Mouse (Mus musculus): Measurements from ENCODE around the gene Vps13d. TPM values are rescaled to one million over a fixed set of nuclear protein-coding genes. Genes with fewer than 3 reads are reported as not detected.
A peak's percentile ranks its signal among the peaks of the same experiment; 100 is the strongest.
"Not testable (repeated sequence)": the region's sequence is repeated elsewhere in the genome, so short reads cannot be mapped to it uniquely, and the experiment has no call there.

Gene Vps13d
- polyA plus RNA-seq, 1 experiment from 2014 or later, result 6.6 TPM

DNA sequence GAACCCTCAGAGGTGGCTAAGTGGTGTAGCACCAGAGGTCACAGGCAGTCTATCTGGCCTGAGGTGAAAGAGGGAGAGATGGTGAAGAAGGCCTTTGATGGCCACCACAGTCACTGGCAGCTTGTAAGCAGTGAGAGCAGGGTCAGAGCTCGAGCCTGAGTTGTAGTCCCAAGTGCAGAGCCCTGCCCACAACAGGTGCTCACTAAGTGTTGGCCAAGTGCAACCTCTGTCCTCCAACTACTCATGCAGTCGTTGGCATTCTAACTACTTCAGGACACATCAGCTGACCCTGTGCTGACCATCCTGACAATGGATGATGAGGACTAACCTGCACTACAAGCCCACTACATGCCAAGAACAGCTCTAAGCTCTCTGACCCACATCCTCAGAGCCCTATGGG lies 7.2 kb downstream of the Vps13d start:
- no peak overlapping the region for H3K27ac ChIP-seq (ENCODE audit: low read depth)
- peaks cover 5% of the 10 kb centered on the region for H3K4me1 ChIP-seq (ENCODE audit: insufficient read depth)
- H3K4me3 ChIP-seq (ENCODE audit: low read depth, low read length), result no peak overlapping the region
- TF ChIP-seq EP300 (IDR thresholded peaks at IDR 0.05; ENCODE audit: low read depth), result no peak
- no peak for TF ChIP-seq CTCF (IDR thresholded peaks at IDR 0.05; ENCODE audit: low read depth)
- no peak overlapping the region for H3K9ac ChIP-seq (replicated peaks)
- whole genome bisulfite sequencing (ENCODE audit: insufficient replicate concordance), result 63% methylated on average over 2 of the region's 2 CpGs
- ATAC-seq (no peak), DNase-seq (no peak)
- H3K9me3 ChIP-seq (ENCODE audit: low read length), result no peaks in the 10 kb centered on the region
- peaks cover 33% of the 10 kb centered on the region for H3K36me3 ChIP-seq (replicated peaks; ENCODE audit: insufficient read depth, low read length)
- H3K27me3 ChIP-seq (ENCODE audit: insufficient read depth, low read length), result no peaks in the 10 kb centered on the region
- H3K4me2 ChIP-seq (ENCODE audit: low read depth, low read length), result no peak overlapping the region

DNA sequence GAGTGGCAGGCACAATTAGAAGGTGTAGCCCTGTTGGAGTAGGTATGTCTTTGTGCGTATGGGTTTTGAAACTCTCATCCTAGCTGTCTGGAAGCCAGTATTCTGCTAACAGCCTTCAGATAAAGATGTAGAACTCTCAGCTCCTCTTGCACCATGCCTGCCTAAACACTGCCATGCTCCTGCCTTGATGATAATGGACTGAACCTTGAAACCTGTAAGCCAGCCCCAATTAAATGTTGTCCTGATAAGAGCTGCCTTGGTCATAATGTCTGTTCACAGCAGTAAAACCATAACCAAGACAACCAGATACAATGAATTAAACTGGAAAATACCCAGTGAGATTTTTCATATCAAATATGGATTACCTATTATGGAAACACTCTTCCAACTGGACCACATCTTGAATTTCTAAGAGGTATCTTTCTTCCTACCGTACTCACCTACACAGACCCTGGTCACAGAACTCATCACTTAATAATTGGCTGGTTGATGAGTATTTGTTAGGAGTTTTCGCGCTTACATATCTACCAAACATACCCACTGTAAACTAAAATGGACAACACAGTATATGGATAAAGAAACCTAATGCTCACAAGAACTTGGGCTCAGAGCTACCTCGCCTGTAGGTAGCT lies 15.8 kb downstream of the Vps13d start:
- peaks cover 51% of the 10 kb centered on the region for H3K36me3 ChIP-seq (replicated peaks; ENCODE audit: insufficient read depth, low read length)
- 93% methylated on average over 5 of the region's 5 CpGs for WGBS (ENCODE audit: insufficient replicate concordance)
- no peak overlapping the region for H3K4me2 ChIP-seq (ENCODE audit: low read depth, low read length)
- ATAC-seq, result no peak
- H3K4me1 ChIP-seq (ENCODE audit: insufficient read depth), result no peaks in the 10 kb centered on the region
- no peak overlapping the region for H3K27ac ChIP-seq (ENCODE audit: low read depth)
- no peak for DNase-seq
- no peak overlapping the region for H3K9ac ChIP-seq (replicated peaks)
- H3K27me3 ChIP-seq (ENCODE audit: insufficient read depth, low read length), result no peaks in the 10 kb centered on the region
- TF ChIP-seq EP300 (IDR thresholded peaks at IDR 0.05; ENCODE audit: low read depth) (no peak), CTCF (IDR thresholded peaks at IDR 0.05; ENCODE audit: low read depth) (no peak)
- no peaks in the 10 kb centered on the region for H3K9me3 ChIP-seq (ENCODE audit: low read length)
- no peak overlapping the region for H3K4me3 ChIP-seq (ENCODE audit: low read depth, low read length)

DNA sequence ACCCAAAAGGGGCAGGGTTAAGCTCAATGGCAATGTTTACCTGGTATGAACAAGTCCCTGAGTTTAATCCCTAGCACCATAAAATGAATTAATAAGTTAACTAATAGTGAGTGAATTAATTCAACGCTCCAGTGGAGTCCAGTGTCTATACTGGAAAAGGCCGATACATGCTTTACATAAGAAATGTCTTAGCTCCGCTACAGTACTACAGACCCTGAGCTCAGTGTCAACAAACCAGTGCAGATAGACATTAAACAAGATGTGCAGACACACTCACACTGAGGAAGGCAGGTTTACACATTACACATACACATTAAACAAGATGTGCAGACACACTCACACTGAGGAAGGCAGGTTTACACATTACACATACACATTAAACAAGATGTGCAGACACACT lies 29.3 kb downstream of the Vps13d start:
- WGBS (ENCODE audit: insufficient replicate concordance), result 94% methylated on average over 3 of the region's 3 CpGs
- not testable (repeated sequence) for ATAC-seq
- peaks cover 86% of the 10 kb centered on the region for H3K36me3 ChIP-seq (replicated peaks; ENCODE audit: insufficient read depth, low read length)

DNA sequence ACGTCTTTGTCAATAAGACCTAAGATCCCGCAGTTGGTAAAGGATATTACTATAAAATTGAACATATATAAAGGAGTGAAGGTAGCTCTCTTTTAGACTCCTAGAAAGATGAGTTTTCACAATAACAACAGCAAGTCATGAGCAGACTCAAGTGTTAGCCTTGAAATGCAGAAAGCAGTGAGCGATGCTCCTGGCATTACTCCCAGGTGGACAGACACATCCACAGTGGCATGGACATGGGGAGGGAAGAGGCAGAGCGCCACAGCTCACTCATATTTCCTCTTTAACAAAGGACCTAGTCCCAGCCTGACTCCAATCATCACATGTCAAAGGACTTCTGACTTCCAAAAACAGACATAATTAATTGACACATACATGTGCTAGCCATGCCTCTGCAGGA lies 30.7 kb downstream of the Vps13d start:
- H3K4me1 ChIP-seq (ENCODE audit: insufficient read depth), result no peaks in the 10 kb centered on the region
- no peak for TF ChIP-seq CTCF (IDR thresholded peaks at IDR 0.05; ENCODE audit: low read depth)
- no peak for TF ChIP-seq EP300 (IDR thresholded peaks at IDR 0.05; ENCODE audit: low read depth)
- no peak overlapping the region for H3K27ac ChIP-seq (ENCODE audit: low read depth)
- no peaks in the 10 kb centered on the region for H3K27me3 ChIP-seq (ENCODE audit: insufficient read depth, low read length)
- H3K4me3 ChIP-seq (ENCODE audit: low read depth, low read length), result no peak overlapping the region
- ATAC-seq, result no peak
- H3K4me2 ChIP-seq (ENCODE audit: low read depth, low read length), result no peak overlapping the region
- DNase-seq, result no peak
- WGBS (ENCODE audit: insufficient replicate concordance), result 91% methylated on average over 4 of the region's 4 CpGs
- no peak overlapping the region for H3K9ac ChIP-seq (replicated peaks)
- H3K9me3 ChIP-seq (ENCODE audit: low read length), result no peaks in the 10 kb centered on the region
- H3K36me3 ChIP-seq (replicated peaks; ENCODE audit: insufficient read depth, low read length), result peaks cover 86% of the 10 kb centered on the region

More for the DNA sequence above, 29.3 kb downstream of the Vps13d start:
- not testable (repeated sequence) for H3K9ac ChIP-seq (replicated peaks); H3K4me1 ChIP-seq (ENCODE audit: insufficient read depth); H3K27me3 ChIP-seq (ENCODE audit: insufficient read depth, low read length); H3K27ac ChIP-seq (ENCODE audit: low read depth); DNase-seq; H3K4me2 ChIP-seq (ENCODE audit: low read depth, low read length); H3K9me3 ChIP-seq (ENCODE audit: low read length); H3K4me3 ChIP-seq (ENCODE audit: low read depth, low read length)

DNA sequence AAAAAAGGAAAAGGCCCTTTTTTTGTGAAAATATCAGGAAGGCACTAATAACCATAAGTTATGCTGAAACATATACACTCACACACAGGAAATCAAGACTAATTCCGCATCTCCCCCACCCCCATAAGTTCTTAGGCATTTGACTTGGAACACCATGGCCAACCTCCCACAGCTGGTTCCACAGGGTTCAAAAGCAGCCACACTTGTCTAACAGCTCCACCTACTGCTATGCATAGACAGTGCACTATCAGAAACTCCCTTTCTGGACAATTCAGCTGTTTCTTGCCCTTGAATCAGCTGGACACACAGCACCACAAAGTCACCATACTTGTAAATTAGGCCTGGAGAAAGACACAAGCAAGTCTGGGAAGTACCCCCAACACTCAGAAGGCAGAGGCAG lies 33.6 kb downstream of the Vps13d start:
- no peak overlapping the region for H3K4me2 ChIP-seq (ENCODE audit: low read depth, low read length)
- no peak overlapping the region for H3K27ac ChIP-seq (ENCODE audit: low read depth)
- 92% methylated on average over 1 of the region's 1 CpGs for WGBS (ENCODE audit: insufficient replicate concordance)
- TF ChIP-seq EP300 (IDR thresholded peaks at IDR 0.05; ENCODE audit: low read depth), result no peak
- TF ChIP-seq CTCF (IDR thresholded peaks at IDR 0.05; ENCODE audit: low read depth), result peak; percentile 61
- no peak overlapping the region for H3K4me3 ChIP-seq (ENCODE audit: low read depth, low read length)
- no peak for ATAC-seq
- H3K9me3 ChIP-seq (ENCODE audit: low read length), result no peaks in the 10 kb centered on the region
- H3K9ac ChIP-seq (replicated peaks), result no peak overlapping the region
- no peak for DNase-seq
- H3K36me3 ChIP-seq (replicated peaks; ENCODE audit: insufficient read depth, low read length), result peaks cover 84% of the 10 kb centered on the region
- no peaks in the 10 kb centered on the region for H3K4me1 ChIP-seq (ENCODE audit: insufficient read depth)
- no peaks in the 10 kb centered on the region for H3K27me3 ChIP-seq (ENCODE audit: insufficient read depth, low read length)

DNA sequence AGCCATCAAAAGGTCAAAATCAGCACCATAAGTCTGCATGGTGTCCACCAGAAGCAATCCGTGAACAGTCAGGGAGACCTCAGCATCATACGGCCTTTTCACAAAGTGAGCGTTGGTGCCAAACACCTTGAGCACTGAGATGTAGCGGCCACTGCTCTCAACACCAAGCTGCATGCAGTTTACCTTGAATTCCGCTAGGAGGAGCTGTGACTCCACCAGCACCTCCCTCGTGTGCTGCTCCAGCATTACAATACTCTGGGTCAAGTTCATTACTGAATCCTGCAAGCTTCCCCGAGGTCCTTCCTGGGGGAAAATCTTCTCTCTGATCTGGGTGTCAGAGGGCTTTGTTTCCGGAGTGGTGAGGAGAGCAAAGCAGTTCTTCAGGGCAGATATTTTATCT lies 38.8 kb downstream of the Vps13d start:
- peak; percentile 74 for ATAC-seq
- peaks cover 79% of the 10 kb centered on the region for H3K36me3 ChIP-seq (replicated peaks; ENCODE audit: insufficient read depth, low read length)

DNA sequence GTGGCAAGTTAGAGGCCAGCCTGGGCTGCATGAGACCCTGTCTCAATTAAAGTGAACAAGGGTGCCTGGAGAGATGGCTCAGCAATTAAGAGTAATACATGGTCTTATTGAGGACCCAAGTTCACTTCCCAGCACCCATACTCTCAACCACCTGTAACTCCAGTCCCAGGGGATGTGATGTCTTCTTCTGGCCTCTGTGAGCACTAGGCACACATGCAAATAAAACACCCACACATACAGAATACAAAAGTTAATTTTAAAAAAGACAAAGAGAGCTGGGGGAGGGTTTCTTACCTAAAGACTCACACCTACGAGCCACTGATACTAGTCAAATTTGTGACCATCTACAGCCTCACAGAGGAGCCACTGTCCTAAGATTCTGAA lies 43.7 kb downstream of the Vps13d start:
- no peak overlapping the region for H3K4me2 ChIP-seq (ENCODE audit: low read depth, low read length)
- WGBS (ENCODE audit: insufficient replicate concordance), result 78% methylated on average over 1 of the region's 1 CpGs
- no peaks in the 10 kb centered on the region for H3K4me1 ChIP-seq (ENCODE audit: insufficient read depth)
- H3K27me3 ChIP-seq (ENCODE audit: insufficient read depth, low read length), result no peaks in the 10 kb centered on the region
- TF ChIP-seq CTCF (IDR thresholded peaks at IDR 0.05; ENCODE audit: low read depth), result no peak
- TF ChIP-seq EP300 (IDR thresholded peaks at IDR 0.05; ENCODE audit: low read depth), result no peak
- no peak for DNase-seq
- H3K36me3 ChIP-seq (replicated peaks; ENCODE audit: insufficient read depth, low read length), result peaks cover 75% of the 10 kb centered on the region
- no peak overlapping the region for H3K4me3 ChIP-seq (ENCODE audit: low read depth, low read length)
- no peak overlapping the region for H3K9ac ChIP-seq (replicated peaks)
- ATAC-seq, result no peak
- H3K9me3 ChIP-seq (ENCODE audit: low read length), result no peaks in the 10 kb centered on the region
- H3K27ac ChIP-seq (ENCODE audit: low read depth), result no peak overlapping the region

More for the DNA sequence above, 38.8 kb downstream of the Vps13d start:
- Histone ChIP-seq H3K4me2 (ENCODE audit: low read depth, low read length) (no peak overlapping the region), H3K27ac (ENCODE audit: low read depth) (no peak overlapping the region), H3K9me3 (ENCODE audit: low read length) (no peaks in the 10 kb centered on the region), H3K4me3 (ENCODE audit: low read depth, low read length) (no peak overlapping the region), H3K9ac (replicated peaks) (no peak overlapping the region), H3K4me1 (ENCODE audit: insufficient read depth) (no peaks in the 10 kb centered on the region), H3K27me3 (ENCODE audit: insufficient read depth, low read length) (no peaks in the 10 kb centered on the region)
- WGBS (ENCODE audit: insufficient replicate concordance), result 47% methylated on average over 8 of the region's 8 CpGs
- DNase-seq, result peak; percentile 54
- TF ChIP-seq CTCF (IDR thresholded peaks at IDR 0.05; ENCODE audit: low read depth), result peak; percentile 97
- TF ChIP-seq EP300 (IDR thresholded peaks at IDR 0.05; ENCODE audit: low read depth), result no peak
